Mouse (Mus musculus) midbrain, embryonic 11.5 days (tissue): Measurements from ENCODE around the gene Nt5c3b. TPM values are rescaled to one million over a fixed set of nuclear protein-coding genes. Genes with fewer than 3 reads are reported as not detected.

Source experiments
- ATAC-seq: fragments of 200-750 bp; cut with Nextera tagmentation; 2 replicates; pipeline ENCODE4 v1.8.0; 2017; ENCODE audit warnings: moderate TSS enrichment, moderate library complexity; ENCODE audit not compliant: low FRiP score
- DNase-seq: peaks from one replicate; pipeline ENCODE4 v3.0.0; 2015; ENCODE audit warnings: low spot score; ENCODE audit errors: missing footprints
- H3K27ac ChIP-seq: fragments of 300-500 bp; sonication (generic); 2 replicates; pipeline ENCODE4 v1.5.1; 2014; ENCODE audit warnings: low read depth, low read length
- H3K27me3 ChIP-seq: fragments of 300-500 bp; sonication (generic); 2 replicates; pipeline ENCODE4 v1.6.1; 2014; ENCODE audit warnings: mild to moderate bottlenecking, low read length, moderate library complexity, mixed read lengths; ENCODE audit not compliant: control insufficient read depth, insufficient read depth
- H3K36me3 ChIP-seq: fragments of 300-500 bp; sonication (generic); 2 replicates; pipeline ENCODE4 v1.6.1; 2014; ENCODE audit warnings: mild to moderate bottlenecking, low read length, moderate library complexity, mixed read lengths; ENCODE audit not compliant: control insufficient read depth, insufficient read depth
- H3K4me1 ChIP-seq: fragments of 300-500 bp; sonication (generic); 2 replicates; pipeline ENCODE4 v1.6.1; 2014; ENCODE audit warnings: low read length; ENCODE audit not compliant: control insufficient read depth, insufficient read depth
- H3K4me2 ChIP-seq: fragments of 300-500 bp; sonication (generic); 2 replicates; pipeline ENCODE4 v1.6.1; 2014; ENCODE audit warnings: mild to moderate bottlenecking, moderate library complexity
- H3K4me3 ChIP-seq: fragments of 300-500 bp; sonication (generic); 2 replicates; pipeline ENCODE4 v1.5.1; 2014; ENCODE audit warnings: low read depth, low read length
- H3K9ac ChIP-seq: fragments of 300-500 bp; sonication (generic); 2 replicates; pipeline ENCODE4 v1.6.1; 2014; ENCODE audit warnings: low read length
- H3K9me3 ChIP-seq: fragments of 300-500 bp; sonication (generic); 2 replicates; pipeline ENCODE4 v1.6.1; 2016; ENCODE audit warnings: low read length; ENCODE audit not compliant: control insufficient read depth
- WGBS: fragments of 180-500 bp; shearing (Covaris S2); extraction: QIAGEN DNeasy Blood & Tissue Kit; methylation state at CpG from one replicate; pipeline ENCODE4 v1.1.7; 2014; 5-methylcytosine and 5-hydroxymethylcytosine counted together
- polyA plus RNA-seq: library from polyadenylated mRNA; unstranded; fragments of >200 nt; fragmentation: Nextera tagmentation; extraction: Ambion mirVana; gene quantifications from 2 replicates; pipeline ENCODE4 v1.2.1, GENCODE M21; 2014

The Nt5c3b gene
- polyA plus RNA-seq, 1 experiment from 2014 or later: 88.9 TPM

DNA sequence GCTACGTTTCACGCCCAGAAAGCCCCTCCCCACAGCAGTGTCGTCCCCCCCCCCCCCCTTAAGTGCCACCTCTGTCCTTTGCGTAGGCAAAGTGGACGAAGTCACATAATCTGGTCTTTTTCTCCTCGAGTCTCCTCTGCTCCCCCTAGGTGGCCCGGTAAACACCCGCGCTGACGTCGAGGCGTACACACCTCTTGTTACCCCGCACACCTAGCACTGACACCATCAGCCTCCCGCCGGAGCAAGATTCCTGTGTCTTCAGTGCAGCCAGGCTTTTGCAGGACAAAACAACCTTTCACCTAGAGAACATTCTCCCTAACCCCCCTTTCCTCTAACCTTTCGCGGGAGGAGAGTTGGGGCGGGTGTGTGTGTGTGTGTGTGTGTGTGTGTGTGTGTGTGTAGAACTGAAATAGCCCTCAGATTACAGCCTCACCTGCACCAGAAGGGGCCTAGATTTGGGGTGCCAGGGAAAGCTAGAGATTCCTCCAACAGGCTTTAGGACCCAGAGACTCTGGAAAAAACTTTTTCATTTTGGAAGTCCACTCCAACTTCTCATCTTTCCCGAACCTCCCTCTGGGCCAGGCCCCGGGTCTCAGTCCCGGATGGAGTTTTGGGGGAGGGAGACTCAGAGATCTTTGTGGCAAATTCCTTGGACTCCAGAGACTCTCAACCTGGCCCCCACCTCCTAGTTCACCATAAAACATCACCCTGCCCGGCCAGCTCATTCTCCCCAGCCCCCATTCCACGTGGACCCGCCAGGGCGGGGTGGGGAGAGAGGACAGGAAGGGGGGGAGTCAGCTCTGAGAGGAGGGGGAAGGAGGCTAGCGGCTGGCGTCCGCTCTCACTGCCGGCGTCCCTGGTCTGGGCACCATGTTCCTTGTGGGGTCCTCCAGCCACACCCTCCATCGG, 26.4 kb downstream of the Nt5c3b start, which contains the start of gene Fkbp10:
Gene Fkbp10 (plus strand): TSS at position 784 of the 909 bp plus-strand sequence.
- under 1% methylated on average over 30 of the region's 31 CpGs for WGBS
- peak within 1 kb of the TSS; percentile 74 for H3K9ac ChIP-seq
- DNase-seq (peak; percentile 94), ATAC-seq (peak; percentile 67)
- H3K4me3 ChIP-seq: peak within 1 kb of the TSS; percentile 64
- no peak within 1 kb of the TSS for H3K27ac ChIP-seq
- no peaks in the 10 kb centered on the region for H3K36me3 ChIP-seq
- H3K27me3 ChIP-seq: peaks cover 19% of the 10 kb centered on the region
- peak within 1 kb of the TSS; percentile 65 for H3K4me2 ChIP-seq
- H3K9me3 ChIP-seq: no peaks in the 10 kb centered on the region
- peaks cover 6% of the 10 kb centered on the region for H3K4me1 ChIP-seq

- H3K4me1 ChIP-seq: peaks cover 6% of the 10 kb centered on the region
- 2% methylated on average over 93 of the region's 93 CpGs for WGBS
- H3K9me3 ChIP-seq: no peaks in the 10 kb centered on the region
- H3K4me3 ChIP-seq: peak within 1 kb of the TSS; percentile 64
- H3K27me3 ChIP-seq: peaks cover 19% of the 10 kb centered on the region
- H3K27ac ChIP-seq: no peak within 1 kb of the TSS
- H3K9ac ChIP-seq: peak within 1 kb of the TSS; percentile 74
- H3K4me2 ChIP-seq: peak within 1 kb of the TSS; percentile 65
- peak; percentile 93 for ATAC-seq
- DNase-seq: peak; percentile 99
- H3K36me3 ChIP-seq: no peaks in the 10 kb centered on the region
These were observed 27.3 kb downstream of the Nt5c3b start, which contains the start of gene P3h4 for GRCm38 (mm10) chr11:100414021-100414913. Gene P3h4 (minus strand): TSS chr11:100414836.

DNA sequence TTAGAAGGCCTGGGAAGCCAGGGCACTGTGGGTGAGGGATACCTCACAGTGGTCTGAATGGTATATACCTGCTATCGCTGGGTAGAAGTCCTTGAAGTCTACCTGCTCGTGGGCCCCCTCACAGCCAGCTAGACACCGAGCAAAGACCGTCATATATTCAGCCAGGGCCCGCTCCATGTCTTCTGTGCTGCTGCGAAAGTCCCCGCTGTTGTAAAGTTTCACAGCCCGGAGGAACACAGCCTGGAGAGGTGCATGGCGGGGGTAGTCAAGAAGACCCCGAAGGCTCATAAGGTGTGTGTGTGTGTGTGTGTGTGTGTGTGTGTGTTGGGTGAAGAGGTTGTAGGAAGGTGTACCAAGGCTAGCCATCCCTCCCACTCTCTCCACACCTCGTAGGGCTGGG, 28.1 kb downstream of the Nt5c3b start:
- H3K4me1 ChIP-seq: peaks cover 6% of the 10 kb centered on the region

GRCm38 (mm10) chr11:100411736-100412135, 29.9 kb downstream of the Nt5c3b start:
- Histone ChIP-seq H3K4me1 (peaks cover 6% of the 10 kb centered on the region), H3K27ac (no peak overlapping the region)
- ATAC-seq: no peak

More for the DNA sequence above, 28.1 kb downstream of the Nt5c3b start:
- no peak for ATAC-seq
- peak overlapping the region; percentile 64 for H3K4me3 ChIP-seq
- peaks cover 19% of the 10 kb centered on the region for H3K27me3 ChIP-seq
- peak overlapping the region; percentile 74 for H3K9ac ChIP-seq
- peak; percentile 87 for DNase-seq
- no peaks in the 10 kb centered on the region for H3K9me3 ChIP-seq
- 79% methylated on average over 11 of the region's 11 CpGs for WGBS
- H3K36me3 ChIP-seq: no peaks in the 10 kb centered on the region
- no peak overlapping the region for H3K27ac ChIP-seq
- peak overlapping the region; percentile 65 for H3K4me2 ChIP-seq

GRCm38 (mm10) chr11:100409686-100410085, 31.9 kb downstream of the Nt5c3b start:
- DNase-seq: no peak
- Histone ChIP-seq H3K9ac (no peak overlapping the region), H3K36me3 (no peaks in the 10 kb centered on the region), H3K4me2 (no peak overlapping the region), H3K27me3 (peaks cover 7% of the 10 kb centered on the region), H3K9me3 (no peaks in the 10 kb centered on the region), H3K4me3 (no peak overlapping the region), H3K4me1 (peaks cover 5% of the 10 kb centered on the region), H3K27ac (no peak overlapping the region)
- ATAC-seq: no peak
- WGBS: 71% methylated on average over 3 of the region's 3 CpGs

More at GRCm38 (mm10) chr11:100411736-100412135, 29.9 kb downstream of the Nt5c3b start:
- Histone ChIP-seq H3K36me3 (no peaks in the 10 kb centered on the region), H3K4me3 (no peak overlapping the region), H3K9me3 (no peaks in the 10 kb centered on the region), H3K27me3 (peaks cover 19% of the 10 kb centered on the region), H3K9ac (no peak overlapping the region), H3K4me2 (no peak overlapping the region)
- 82% methylated on average over 11 of the region's 11 CpGs for WGBS
- no peak for DNase-seq

DNA sequence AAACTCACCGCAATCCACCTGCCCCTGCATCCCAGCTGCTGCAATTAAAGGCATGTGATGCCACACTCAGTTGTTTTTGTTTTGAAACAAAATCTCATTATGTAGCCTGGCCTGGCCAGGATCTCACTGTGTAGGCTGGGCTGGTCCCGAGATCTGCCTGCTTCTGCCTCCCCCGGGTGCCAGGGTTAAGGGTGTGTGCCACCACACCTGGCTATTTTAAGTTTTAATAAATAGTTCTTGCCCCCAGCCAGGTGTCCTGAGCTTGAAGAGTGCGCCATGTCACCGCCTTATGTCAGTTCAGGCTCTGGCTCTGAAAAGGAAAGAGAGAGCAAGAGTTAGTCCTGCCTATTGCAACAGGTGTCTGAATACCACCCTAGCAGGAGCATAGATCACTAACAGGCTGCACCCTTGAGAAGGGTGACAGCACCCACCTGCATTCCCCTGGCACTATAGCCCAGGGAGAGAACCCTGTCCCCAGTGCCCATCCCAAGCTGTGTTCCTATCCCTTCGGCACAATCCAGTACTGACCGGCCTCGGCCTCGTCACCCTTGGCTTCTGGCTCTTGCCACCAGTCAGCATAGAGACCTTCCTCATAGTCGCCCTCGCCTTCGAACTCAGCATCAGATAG, 32.7 kb downstream of the Nt5c3b start:
- no peaks in the 10 kb centered on the region for H3K9me3 ChIP-seq
- no peak for DNase-seq
- no peaks in the 10 kb centered on the region for H3K36me3 ChIP-seq
- H3K9ac ChIP-seq: no peak overlapping the region
- no peak overlapping the region for H3K4me3 ChIP-seq
- H3K27me3 ChIP-seq: peaks cover 5% of the 10 kb centered on the region
- no peak overlapping the region for H3K4me2 ChIP-seq
- 90% methylated on average over 12 of the region's 12 CpGs for WGBS
- peaks cover 4% of the 10 kb centered on the region for H3K4me1 ChIP-seq
- H3K27ac ChIP-seq: no peak overlapping the region
- ATAC-seq: no peak

GRCm38 (mm10) chr11:100408076-100408834, 33.4 kb downstream of the Nt5c3b start:
- no peaks in the 10 kb centered on the region for H3K9me3 ChIP-seq
- WGBS: 50% methylated on average over 10 of the region's 10 CpGs
- H3K9ac ChIP-seq: no peak overlapping the region
- ATAC-seq (no peak), DNase-seq (no peak)
- no peaks in the 10 kb centered on the region; the same call in 1 of the 2 replicates for H3K4me1 ChIP-seq
- no peaks in the 10 kb centered on the region for H3K36me3 ChIP-seq
- peaks cover under 1% of the 10 kb centered on the region; the same call in 1 of the 2 replicates for H3K27me3 ChIP-seq
- no peak overlapping the region for H3K27ac ChIP-seq
- H3K4me2 ChIP-seq: no peak overlapping the region
- H3K4me3 ChIP-seq: no peak overlapping the region
